Mouse (Mus musculus) spleen, embryonic (tissue): Measurements from ENCODE around the gene Gpsm3.
"Not testable (repeated sequence)": the region's sequence is repeated elsewhere in the genome, so short reads cannot be mapped to it uniquely, and the experiment has no call there.

Source experiments
- CTCF ChIA-PET: fragments of 350-600 bp; sonication (Branson Sonifier 250); formaldehyde crosslinking; loops from one replicate; lab custom pipeline; 2022; lab: Charles Lee

Gene Gpsm3

DNA sequence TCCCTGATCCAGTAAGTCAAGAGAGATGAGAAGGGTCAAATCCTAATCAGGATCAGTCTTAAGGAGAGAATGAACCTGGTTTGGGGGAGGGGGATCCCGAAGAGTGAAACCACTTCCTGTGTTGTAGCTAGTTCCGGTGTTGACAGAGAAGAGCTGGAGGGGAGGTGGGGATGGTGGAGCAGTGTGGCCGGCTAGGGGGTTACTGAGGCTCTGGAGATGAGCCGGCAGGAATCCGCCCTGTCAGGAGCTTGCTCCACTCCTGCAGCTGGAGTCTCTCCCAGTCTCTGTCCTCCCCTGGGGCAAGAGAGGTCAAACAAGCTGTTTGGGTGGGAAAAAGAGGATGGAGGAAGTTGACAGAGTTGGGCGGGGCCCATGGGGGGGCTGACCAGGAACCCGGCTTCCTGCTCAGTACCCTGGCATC, at the start of gene Gpsm3:
Gene Gpsm3, plus strand, starts transcription at position 126 of the 421 bp plus-strand sequence.
- CTCF ChIA-PET, result interaction anchor here (0.8 kb wide), 1 partner anchor 29 kb away, joined by 3 read pairs; no protein-coding TSS in a partner anchor

DNA sequence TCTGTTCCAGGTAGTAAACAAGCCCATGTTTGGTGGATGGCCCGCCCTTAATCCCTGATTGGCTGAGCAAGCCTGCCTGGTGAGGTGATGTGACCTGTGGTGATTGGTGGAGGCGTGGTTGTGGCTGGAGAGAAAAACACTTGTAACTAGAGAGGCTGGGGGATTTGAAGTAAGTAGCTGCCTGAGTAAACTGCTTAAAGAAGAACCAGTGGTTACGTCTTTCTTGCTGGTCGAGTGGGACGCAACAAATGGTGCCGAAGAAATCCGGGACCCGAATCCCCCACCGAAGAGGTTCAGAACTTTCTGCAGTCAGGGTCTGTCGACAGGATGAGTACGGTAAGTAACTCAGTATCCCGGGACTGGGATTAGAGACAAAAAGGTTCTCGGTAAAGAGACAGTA, 46.0 kb upstream of the Gpsm3 start:
- CTCF ChIA-PET, result not testable (repeated sequence)

DNA sequence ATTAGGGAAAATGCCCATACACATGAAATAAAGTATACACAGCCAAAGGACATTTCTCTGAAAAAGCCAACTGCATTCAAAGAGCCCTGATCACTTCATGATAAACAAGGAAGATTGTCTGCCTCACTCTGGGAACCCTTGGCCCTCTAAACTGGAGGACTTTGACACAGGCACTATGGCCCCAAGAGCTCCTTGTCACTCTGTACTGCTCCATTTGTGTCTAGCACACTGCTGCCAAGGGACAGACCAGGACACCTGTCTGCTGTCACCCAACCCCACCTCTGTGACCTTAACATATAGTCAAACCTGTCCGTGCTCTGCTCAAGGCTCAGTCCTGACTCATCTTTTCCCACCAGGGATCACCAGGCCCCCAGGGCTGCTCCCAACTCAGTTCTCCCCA, 42.8 kb upstream of the Gpsm3 start:
- CTCF ChIA-PET, result no interaction called here

DNA sequence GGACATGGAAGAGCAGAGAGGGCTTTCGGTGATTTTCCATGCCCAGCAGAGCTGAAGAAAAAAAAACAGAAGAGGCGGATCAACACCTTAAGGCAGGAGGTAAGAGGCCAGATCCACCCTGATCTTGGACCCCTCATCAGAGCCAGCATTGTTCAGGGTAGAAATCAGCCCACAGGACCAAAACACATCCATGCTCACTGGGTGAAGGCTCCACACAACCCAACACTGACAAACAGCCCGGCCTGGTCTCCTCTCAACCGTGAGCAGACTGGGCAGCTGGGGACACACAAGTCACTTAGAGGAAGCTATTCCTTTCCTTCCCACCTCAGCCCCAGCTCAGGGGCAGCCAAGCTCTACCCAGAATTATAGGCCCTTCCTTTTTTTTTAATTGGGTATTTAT, 42.0 kb upstream of the Gpsm3 start:
- CTCF ChIA-PET, result no interaction called here

DNA sequence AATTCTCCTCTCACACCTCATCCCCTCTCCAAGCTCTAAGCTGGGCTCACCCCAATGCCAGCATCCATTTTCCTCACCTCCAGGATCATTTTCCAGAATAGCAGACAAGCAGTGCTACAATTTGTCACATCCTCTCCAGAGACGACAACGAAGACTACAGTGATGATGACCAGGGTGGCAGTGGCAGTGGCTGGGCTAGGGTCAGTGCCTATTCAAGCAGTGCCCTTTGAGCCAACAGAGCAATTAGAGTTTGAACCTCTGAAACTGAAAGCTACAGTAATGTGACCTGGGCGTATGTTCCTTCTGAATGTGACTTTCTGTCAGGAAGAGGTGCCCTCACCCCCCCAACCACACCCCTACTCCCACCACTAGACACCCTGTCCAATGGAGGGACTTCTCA, 40.5 kb upstream of the Gpsm3 start:
- CTCF ChIA-PET, result interaction anchor here (0.6 kb wide), 1 partner anchor 709 kb away, joined by 4 read pairs; no protein-coding TSS in a partner anchor

DNA sequence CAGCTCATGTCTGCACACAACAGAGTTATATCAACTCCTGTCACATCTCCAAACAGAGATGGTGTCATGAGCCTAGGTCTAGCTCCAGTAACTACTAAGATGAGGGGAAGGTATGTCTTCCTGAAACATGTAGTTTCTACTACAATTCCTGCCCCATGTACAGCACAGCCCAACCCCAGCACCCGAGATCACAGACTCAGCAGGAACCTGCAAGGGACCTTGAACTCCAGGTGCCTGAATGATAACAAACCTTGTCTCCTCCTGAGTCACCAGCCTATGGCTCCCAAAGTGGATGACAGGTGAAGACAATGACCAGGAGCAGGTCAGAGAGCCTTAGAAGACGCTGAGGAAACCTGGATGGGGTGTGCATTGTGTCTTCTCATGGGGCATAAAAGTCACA, 39.8 kb upstream of the Gpsm3 start:
- CTCF ChIA-PET, result no interaction called here

DNA sequence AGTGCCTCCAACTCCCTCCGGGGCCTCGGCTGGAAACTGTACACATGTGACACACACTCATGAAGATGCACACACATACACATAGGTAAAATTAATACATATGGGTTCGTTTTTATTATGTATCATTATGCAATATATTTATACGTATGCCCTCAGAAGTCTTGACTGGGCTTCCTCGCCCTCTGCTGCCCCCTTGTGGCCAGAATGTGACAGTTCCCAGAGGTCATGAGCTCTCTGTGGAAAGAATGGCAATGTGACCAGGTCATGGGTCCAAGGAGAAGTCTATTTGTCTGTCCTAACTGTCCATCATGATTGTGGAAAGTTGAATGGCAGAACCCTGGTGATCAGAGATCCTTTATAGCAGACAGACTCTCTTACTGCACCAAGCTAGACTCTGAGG, 34.1 kb upstream of the Gpsm3 start:
- CTCF ChIA-PET, result no interaction called here

DNA sequence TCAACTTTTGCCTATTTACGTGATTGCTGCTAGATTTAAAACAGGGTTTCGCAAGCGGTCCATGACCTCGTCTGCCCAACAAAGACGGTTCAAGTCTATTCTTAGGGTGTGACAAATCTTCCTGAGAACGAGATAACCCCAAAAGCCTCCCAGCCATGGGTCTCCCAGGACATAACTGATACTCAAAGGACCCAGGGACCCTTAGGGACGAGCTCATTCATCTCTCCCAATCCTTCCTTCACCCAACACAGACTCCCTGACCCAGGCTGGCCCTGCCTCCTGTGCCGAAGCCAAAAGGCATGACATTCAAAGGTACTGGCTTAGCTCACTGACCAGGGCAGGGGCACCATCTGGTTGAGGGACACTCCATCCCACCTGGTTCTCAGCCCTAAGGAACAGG, 33.2 kb upstream of the Gpsm3 start:
- CTCF ChIA-PET, result interaction anchor here (0.8 kb wide), 1 partner anchor 8 kb away, joined by 4 read pairs; the partner anchor contains the start of gene Notch4

DNA sequence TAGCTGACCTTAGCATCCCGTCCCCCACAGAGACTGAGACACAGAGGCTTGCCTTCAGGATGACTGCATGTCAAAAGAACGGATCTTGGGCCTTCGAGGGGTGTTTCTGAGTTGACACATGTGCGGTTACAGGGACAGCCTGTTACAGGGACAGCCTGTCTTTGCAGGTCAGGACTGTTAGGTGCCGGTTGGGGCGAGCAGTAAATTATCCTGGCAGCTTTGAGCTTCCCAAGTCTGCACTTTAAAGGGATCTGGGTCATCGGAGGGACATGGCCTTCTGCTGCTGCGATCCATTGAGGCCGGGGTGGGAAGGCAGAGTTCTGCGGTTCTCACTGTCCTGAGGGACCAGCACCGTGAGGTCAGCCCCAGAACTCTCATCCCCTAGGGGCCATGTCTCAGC, 32.2 kb upstream of the Gpsm3 start:
- CTCF ChIA-PET, result no interaction called here

DNA sequence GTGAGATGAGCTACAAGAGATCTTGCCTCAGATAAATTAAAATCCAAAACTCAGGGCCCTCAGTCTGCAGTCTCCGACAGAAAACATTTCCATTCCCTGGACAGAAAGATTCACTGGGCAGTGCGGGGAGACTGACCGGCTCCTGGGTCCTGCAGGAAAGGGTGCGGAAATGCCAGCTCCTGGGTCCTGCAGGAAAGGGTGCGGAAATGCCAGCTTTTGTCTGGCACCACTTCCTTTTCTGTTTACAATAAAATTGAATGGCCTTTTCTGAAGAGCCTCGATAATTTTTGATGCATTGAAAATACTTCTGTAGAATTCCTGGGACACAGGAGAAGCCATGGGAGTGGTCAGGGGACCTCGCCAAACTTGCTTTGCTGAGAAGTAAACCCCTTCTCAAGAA, 30.5 kb upstream of the Gpsm3 start:
- CTCF ChIA-PET, result interaction anchor here (0.6 kb wide), 1 partner anchor 320 kb away, joined by 3 read pairs; no protein-coding TSS in a partner anchor

DNA sequence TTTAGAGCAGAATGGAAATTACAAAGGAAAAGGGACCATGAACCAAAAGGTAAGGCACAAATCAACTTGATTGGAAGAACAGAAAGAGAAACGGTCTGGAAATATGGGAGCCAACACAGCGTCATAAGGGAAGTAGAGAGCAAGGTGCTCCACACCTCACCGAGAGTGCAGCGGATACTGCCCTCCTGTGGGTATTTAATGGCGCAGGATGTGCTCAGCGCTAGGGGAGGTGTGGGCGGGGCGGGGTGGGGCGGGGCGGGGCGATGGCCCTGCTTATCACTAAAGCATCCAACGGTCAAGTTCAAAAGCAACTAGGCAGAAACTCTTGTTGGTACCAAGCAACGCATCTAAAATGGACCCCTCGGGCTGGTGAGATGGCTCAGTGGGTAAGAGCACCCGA, 29.7 kb upstream of the Gpsm3 start:
- CTCF ChIA-PET, result no interaction called here

DNA sequence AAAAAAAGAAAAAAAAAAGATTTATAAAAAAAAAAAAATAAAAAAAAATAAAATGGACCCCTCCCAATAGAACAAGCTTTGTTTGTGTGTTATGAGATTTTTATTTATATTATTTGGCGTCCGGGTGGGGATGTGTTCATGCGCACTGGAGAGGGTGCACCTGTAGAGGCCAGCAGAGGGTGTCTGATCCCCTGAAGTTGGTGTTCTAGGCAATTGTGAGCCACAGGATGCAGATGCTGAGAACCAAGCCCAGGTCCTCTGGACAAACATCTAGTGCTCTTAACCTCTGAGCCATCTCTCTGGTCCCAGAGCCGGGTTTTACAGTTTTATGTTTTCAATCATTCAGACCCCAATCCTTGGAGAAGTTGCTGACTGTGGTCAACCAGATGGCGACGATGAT, 29.2 kb upstream of the Gpsm3 start:
- CTCF ChIA-PET, result interaction anchor here (0.6 kb wide), 2 partner anchors 71 to 319 kb away, joined by 3 to 8 read pairs; partner anchors contain the start of gene Zbtb12

DNA sequence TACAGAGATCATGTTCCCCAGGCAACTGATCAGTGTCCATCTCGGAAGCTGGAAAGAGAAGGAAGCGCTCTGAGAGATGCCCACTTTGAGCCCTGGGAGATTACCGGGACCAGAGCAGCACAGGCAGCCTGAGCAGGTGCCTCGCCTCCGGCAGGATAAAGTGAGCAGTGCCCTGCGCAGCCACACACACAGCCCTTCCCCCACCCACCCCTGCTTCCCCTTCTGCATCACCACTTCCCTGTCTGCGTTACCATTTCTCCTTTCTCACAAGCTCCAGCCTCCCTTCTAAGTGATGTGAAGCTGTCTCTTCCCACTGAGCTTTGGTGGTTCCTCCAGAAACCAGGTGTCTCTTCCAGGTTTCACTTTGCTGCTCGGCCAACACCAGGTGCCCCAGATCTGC, 28.4 kb upstream of the Gpsm3 start:
- CTCF ChIA-PET, result interaction anchor here (0.6 kb wide), 1 partner anchor 318 kb away, joined by 8 read pairs; the partner anchor contains the start of gene Zbtb12

DNA sequence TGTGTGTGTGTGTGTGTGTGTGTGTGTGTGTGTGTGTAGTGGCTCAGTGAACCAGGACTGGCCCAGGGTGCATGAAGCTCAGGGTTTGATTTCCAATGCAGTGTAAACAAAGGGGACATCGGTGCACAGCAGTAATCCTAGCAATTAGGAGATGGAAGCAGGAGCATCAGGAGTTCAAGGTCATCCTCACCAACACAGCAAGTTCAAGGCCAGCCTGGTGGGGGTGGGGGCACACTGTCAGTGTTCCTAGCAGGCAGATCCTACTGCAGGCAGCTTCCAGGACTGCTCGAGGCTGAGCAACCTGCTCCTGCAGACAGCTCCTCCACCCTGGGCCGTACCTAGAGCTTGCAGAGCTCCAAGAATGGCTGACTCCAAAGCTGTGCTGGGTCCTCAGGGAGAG, 27.0 kb upstream of the Gpsm3 start:
- CTCF ChIA-PET, result interaction anchor here (0.6 kb wide), 1 partner anchor 528 kb away, joined by 4 read pairs; no protein-coding TSS in a partner anchor

DNA sequence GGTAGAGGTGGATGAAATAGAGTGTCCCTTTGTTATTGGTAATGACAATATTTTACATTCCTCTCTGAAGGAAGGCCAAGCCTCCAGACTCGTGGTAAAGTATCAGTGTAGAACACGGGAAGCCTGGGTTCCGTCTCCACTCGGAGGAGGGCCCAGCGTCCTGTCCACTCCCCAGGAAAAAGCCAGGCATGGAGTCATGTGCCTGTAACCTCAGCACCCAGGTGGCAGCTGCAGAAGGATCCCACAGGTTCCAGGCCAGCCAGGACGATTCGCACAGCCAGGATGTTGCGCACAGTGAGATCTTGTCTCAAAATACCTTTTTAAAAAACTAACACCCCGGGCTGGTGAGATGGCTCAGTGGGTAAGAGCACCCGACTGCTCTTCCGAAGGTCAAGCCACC, 26.3 kb upstream of the Gpsm3 start:
- CTCF ChIA-PET, result no interaction called here

DNA sequence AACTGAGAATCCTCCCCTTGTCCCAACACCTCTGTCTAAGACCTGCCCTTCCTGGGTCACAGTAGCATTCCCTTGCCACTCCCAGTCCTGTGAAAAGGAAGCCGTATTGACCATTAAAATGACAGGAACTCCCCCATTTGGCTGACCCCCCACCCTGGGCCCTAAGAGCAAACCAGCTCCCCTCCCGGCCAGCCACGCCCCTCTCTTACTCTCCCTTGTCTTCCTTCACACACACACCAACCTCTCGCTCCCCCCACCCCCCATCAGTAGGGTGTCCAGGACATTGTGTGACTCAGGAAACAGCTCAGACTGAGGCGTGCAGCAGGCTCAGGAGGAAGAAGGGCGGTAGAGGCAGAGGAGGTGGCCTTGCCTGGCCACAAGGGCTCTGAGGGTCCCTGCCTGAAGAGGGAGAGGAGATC, 25.6 kb upstream of the Gpsm3 start, which contains the start of gene Notch4:
Gene Notch4, plus strand, starts transcription at position 266 of the 419 bp plus-strand sequence.
- CTCF ChIA-PET, result interaction anchor here (1.1 kb wide), 1 partner anchor 8 kb away, joined by 4 read pairs; no protein-coding TSS in a partner anchor

DNA sequence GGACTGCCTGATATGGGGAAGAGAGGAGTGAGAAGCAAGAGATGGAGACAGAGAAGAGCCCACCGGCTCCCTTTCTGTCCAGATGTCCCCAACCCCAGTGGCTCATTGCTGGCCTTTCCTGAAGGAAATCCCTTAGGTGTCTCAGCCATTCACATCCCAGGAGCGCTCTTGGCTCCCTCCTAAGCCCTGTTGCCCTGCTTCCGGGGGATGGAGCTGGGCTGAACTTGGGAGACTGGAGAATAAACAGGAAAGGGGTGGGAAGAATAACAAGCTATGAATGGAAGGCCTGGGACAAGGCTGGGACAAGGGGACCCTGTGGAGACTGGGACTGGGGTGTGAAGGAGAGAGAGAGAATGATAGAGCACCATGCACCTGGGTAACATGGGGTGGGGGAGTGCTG, 24.8 kb upstream of the Gpsm3 start:
- CTCF ChIA-PET, result interaction anchor here (1.1 kb wide), 1 partner anchor 9 kb away, joined by 4 read pairs; no protein-coding TSS in a partner anchor

DNA sequence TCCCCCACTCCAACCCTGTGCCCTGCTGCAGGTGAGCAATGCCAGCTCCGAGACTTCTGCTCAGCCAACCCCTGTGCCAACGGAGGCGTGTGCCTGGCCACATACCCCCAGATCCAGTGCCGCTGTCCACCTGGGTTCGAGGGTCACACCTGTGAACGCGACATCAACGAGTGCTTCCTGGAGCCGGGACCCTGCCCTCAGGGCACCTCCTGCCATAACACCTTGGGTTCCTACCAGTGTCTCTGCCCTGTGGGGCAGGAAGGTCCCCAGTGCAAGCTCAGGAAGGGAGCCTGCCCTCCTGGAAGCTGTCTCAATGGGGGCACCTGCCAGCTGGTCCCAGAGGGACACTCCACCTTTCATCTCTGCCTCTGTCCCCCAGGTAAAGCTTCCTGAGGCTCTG, 22.3 kb upstream of the Gpsm3 start:
- CTCF ChIA-PET, result no interaction called here

DNA sequence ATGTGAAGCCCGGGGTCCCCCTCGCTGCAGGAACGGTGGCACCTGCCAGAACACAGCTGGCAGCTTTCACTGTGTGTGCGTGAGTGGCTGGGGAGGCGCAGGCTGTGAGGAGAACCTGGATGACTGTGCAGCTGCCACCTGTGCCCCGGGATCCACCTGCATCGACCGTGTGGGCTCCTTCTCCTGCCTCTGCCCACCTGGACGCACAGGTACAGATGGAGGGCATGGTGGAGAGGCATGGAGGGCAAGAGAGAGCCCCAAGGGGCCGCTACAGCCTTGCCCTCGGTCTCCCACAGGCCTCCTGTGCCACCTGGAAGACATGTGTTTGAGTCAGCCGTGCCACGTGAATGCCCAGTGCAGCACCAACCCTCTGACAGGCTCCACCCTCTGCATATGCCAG, 21.2 kb upstream of the Gpsm3 start:
- CTCF ChIA-PET, result no interaction called here

DNA sequence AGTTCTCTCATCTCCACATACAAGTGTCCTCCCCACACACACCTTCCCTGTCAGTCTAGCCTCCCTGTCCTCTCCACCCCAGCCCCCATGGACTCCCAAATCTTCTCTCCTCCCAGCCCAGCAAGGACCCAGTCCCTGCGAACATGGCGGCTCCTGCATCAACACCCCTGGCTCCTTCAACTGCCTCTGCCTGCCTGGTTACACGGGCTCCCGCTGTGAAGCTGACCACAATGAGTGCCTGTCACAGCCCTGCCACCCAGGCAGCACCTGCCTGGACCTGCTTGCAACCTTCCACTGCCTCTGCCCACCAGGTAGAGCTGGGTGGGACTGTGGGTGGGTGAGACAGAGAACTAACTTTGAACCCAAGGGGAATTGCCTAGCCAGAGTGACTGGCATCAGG, 19.7 kb upstream of the Gpsm3 start:
- CTCF ChIA-PET, result no interaction called here

DNA sequence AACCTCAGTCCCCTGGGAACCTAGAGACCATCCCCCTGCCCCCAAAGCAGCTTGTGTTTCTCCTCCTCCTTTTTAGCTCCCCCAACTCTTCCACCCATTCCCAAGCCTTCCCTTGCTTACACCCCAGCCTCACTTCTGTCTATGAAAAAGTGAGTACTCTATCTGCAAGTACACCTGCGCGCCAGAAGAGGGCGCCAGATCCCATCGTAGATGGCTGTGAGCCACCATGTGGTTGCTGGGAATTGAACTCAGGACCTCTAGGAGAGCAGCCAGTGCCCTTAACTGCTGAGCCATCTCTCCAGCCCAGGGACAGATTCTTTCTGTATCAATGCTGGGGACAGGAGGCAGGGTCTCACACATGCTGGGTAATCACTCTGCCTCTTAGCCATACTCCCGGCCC, 17.7 kb upstream of the Gpsm3 start:
- CTCF ChIA-PET, result interaction anchor here (1.2 kb wide), 1 partner anchor 41 kb away, joined by 6 read pairs; no protein-coding TSS in a partner anchor

DNA sequence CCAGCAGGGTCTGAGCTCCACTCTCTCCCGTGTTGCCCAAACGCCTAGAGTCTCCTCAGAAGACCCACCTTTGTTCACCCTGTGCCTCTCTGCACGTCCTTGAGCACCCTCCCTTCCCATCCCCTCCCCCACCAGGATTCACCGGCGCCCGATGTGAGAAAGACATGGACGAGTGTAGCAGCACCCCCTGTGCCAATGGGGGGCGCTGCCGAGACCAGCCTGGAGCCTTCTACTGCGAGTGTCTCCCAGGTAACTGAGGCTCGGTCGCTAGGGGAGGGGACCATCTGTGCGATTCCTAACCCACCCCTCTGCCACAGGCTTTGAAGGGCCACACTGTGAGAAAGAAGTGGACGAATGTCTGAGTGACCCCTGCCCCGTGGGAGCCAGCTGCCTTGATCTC, 17.2 kb upstream of the Gpsm3 start:
- CTCF ChIA-PET, result interaction anchor here (1.2 kb wide), 1 partner anchor 41 kb away, joined by 6 read pairs; no protein-coding TSS in a partner anchor

DNA sequence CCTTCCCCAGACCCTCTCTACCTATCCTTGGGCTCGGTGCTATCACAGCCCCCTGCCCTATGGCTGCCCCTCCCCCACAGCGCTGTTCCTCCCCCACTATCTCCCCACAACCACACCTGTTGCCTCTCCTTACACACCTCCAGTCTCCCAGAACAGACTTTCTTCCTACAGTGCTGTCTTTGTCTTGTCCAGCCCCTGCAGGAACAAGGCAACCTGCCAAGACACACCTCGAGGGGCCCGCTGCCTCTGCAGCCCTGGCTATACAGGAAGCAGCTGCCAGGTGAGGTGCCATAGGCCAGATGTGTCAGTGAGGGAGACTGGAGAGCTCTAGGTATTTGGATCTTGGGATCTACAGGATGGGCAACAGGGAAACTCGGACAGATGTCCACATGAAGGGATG, 13.0 kb upstream of the Gpsm3 start:
- CTCF ChIA-PET, result no interaction called here

DNA sequence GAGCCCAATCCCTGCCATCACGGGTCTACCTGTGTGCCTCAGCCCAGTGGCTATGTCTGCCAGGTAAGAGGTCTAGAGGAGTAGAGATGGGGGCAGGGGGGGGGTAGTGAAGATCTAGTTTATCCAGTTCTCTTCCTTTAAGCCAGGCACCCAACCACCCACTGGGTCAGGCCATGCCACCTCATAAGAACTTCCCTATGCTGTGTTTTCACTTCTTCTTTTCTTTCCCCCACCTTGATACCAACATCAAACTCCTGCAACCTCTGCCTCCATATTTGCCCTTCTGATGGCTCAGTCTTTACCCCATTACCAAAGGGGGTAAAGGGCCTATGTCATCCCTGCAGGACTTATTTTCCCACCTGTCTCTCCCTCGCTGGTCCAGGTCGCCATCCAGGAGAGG, 11.5 kb upstream of the Gpsm3 start:
- CTCF ChIA-PET, result no interaction called here
